Mouse (Mus musculus): ENCODE results near the gene Cep97.

The Cep97 gene

GRCm38 (mm10) chr16:55947876-55948410, 13.3 kb upstream of the Cep97 start:
- CTCF ChIA-PET = interaction anchor here (0.6 to 0.8 kb wide), 3 partner anchors 52 to 1221 kb away, joined by 3 to 7 read pairs (median 3); no protein-coding TSS in a partner anchor

- CTCF ChIA-PET = interaction anchor here (0.7 kb wide), 1 partner anchor 184 kb away, joined by 3 read pairs; no protein-coding TSS in a partner anchor
Observed at GRCm38 (mm10) chr16:55947266-55947665, 12.6 kb upstream of the Cep97 start.

GRCm38 (mm10) chr16:55940781-55941180, 6.1 kb upstream of the Cep97 start:
- CTCF ChIA-PET = interaction anchor here (0.7 to 1.0 kb wide), 2 partner anchors 152 to 191 kb away, joined by 3 read pairs; no protein-coding TSS in a partner anchor

GRCm38 (mm10) chr16:55939703-55940102, 5.0 kb upstream of the Cep97 start:
- CTCF ChIA-PET = interaction anchor here (0.7 kb wide), 1 partner anchor 37 kb away, joined by 3 read pairs; no protein-coding TSS in a partner anchor

GRCm38 (mm10) chr16:55938761-55939160, 4.1 kb upstream of the Cep97 start:
- CTCF ChIA-PET = interaction anchor here (0.9 kb wide), 1 partner anchor 52 kb away, joined by 8 read pairs; no protein-coding TSS in a partner anchor

- CTCF ChIA-PET = interaction anchor here (0.7 to 1.0 kb wide), 2 partner anchors 143 to 248 kb away, joined by 3 to 4 read pairs; no protein-coding TSS in a partner anchor
Observed at GRCm38 (mm10) chr16:55933681-55934343, 843 bp downstream of the Cep97 start.

GRCm38 (mm10) chr16:55924010-55924409, 10.6 kb downstream of the Cep97 start:
- CTCF ChIA-PET = interaction anchor here (0.6 to 1.0 kb wide), 2 partner anchors 44 to 694 kb away, joined by 3 to 4 read pairs; no protein-coding TSS in a partner anchor

- CTCF ChIA-PET = no interaction called here
Observed at GRCm38 (mm10) chr16:55922079-55922478, 12.6 kb downstream of the Cep97 start.

GRCm38 (mm10) chr16:55914716-55915115, 19.9 kb downstream of the Cep97 start:
- CTCF ChIA-PET = no interaction called here

- CTCF ChIA-PET = interaction anchor here (0.6 kb wide), 1 partner anchor 231 kb away, joined by 5 read pairs; no protein-coding TSS in a partner anchor
Observed at GRCm38 (mm10) chr16:55910208-55910793, 24.4 kb downstream of the Cep97 start.

- CTCF ChIA-PET = interaction anchor here (0.9 kb wide), 1 partner anchor 18 kb away, joined by 3 read pairs; no protein-coding TSS in a partner anchor
Observed at GRCm38 (mm10) chr16:55906928-55907679, 27.6 kb downstream of the Cep97 start.

GRCm38 (mm10) chr16:55905370-55905769, 29.3 kb downstream of the Cep97 start:
- CTCF ChIA-PET = no interaction called here

- CTCF ChIA-PET = no interaction called here
Observed at GRCm38 (mm10) chr16:55901839-55902756, 32.6 kb downstream of the Cep97 start.

- CTCF ChIA-PET = no interaction called here
Observed at GRCm38 (mm10) chr16:55898385-55899002, 36.2 kb downstream of the Cep97 start.

GRCm38 (mm10) chr16:55895651-55896095, 39.0 kb downstream of the Cep97 start:
- CTCF ChIA-PET = interaction anchor here (0.8 kb wide), 1 partner anchor 53 kb away, joined by 7 read pairs; no protein-coding TSS in a partner anchor

GRCm38 (mm10) chr16:55894893-55895650, 39.6 kb downstream of the Cep97 start, which contains the start of gene Nxpe3:
Gene Nxpe3 (minus strand): TSS chr16:55895285.
- CTCF ChIA-PET = interaction anchor here (0.6 to 0.8 kb wide), 3 partner anchors 10 to 143 kb away, joined by 3 to 7 read pairs (median 7); no protein-coding TSS in a partner anchor

GRCm38 (mm10) chr16:55894536-55894892, 40.1 kb downstream of the Cep97 start:
- CTCF ChIA-PET = interaction anchor here (0.6 kb wide), 2 partner anchors 9 to 144 kb away, joined by 3 to 7 read pairs; no protein-coding TSS in a partner anchor

- CTCF ChIA-PET = interaction anchor here (0.6 kb wide), 1 partner anchor 1232 kb away, joined by 23 read pairs; no protein-coding TSS in a partner anchor
Observed at GRCm38 (mm10) chr16:55893410-55894107, 41.1 kb downstream of the Cep97 start.
